Mouse (Mus musculus) midbrain, postnatal 0 days (tissue): ENCODE data around the gene Efemp2. TPM values are rescaled to one million over a fixed set of nuclear protein-coding genes. Genes with fewer than 3 reads are reported as not detected.

Experiments
- ATAC-seq: fragments of 200-750 bp; cut with Nextera tagmentation; 2 replicates; pipeline ENCODE4 v1.8.0; 2017; ENCODE audit warnings: moderate number of reproducible peaks, mild to moderate bottlenecking, moderate TSS enrichment, moderate library complexity; ENCODE audit not compliant: low FRiP score
- DNase-seq: peaks from one replicate; pipeline ENCODE4 v3.0.0-alpha.2; 2015; ENCODE audit warnings: low spot score
- H3K27ac ChIP-seq: fragments of 300-500 bp; sonication (generic); 2 replicates; pipeline ENCODE4 v1.5.1; 2014; ENCODE audit warnings: low read depth, mild to moderate bottlenecking, low read length, mixed read lengths
- H3K27me3 ChIP-seq: fragments of 300-500 bp; sonication (generic); 2 replicates; pipeline ENCODE4 v1.6.1; 2014; ENCODE audit warnings: low read length, control low read depth, mixed read lengths; ENCODE audit not compliant: insufficient read depth
- H3K36me3 ChIP-seq: fragments of 300-500 bp; sonication (generic); 2 replicates; pipeline ENCODE4 v1.6.1; 2014; ENCODE audit warnings: low read length, control low read depth, mixed read lengths; ENCODE audit not compliant: insufficient read depth
- H3K4me1 ChIP-seq: fragments of 300-500 bp; sonication (generic); 2 replicates; pipeline ENCODE4 v1.6.1; 2014; ENCODE audit warnings: mild to moderate bottlenecking, control low read depth, antibody characterized with exemption, low read length, mixed read lengths; ENCODE audit not compliant: insufficient read depth
- H3K4me2 ChIP-seq: fragments of 300-500 bp; sonication (generic); 2 replicates; pipeline ENCODE4 v1.6.1; 2014; ENCODE audit warnings: low read depth, mild to moderate bottlenecking, low read length, mixed read lengths; ENCODE audit not compliant: poor library complexity, severe bottlenecking
- H3K4me3 ChIP-seq: fragments of 300-500 bp; sonication (generic); 2 replicates; pipeline ENCODE4 v1.5.1; 2014; ENCODE audit warnings: low read depth, mild to moderate bottlenecking, low read length, moderate library complexity
- H3K9ac ChIP-seq: fragments of 300-500 bp; sonication (generic); replicated peaks from 2 replicates; pipeline ENCODE4 v1.6.1; 2014; ENCODE audit warnings: mild to moderate bottlenecking, low read length, moderate library complexity, mixed read lengths; ENCODE audit not compliant: poor library complexity, severe bottlenecking
- H3K9me3 ChIP-seq: fragments of 300-500 bp; sonication (generic); 2 replicates; pipeline ENCODE4 v1.6.1; 2016; ENCODE audit warnings: low read length, control low read depth
- CTCF ChIP-seq: IDR thresholded peaks from 2 replicates; pipeline ENCODE4 v1.5.1; 2016; ENCODE audit warnings: antibody characterized with exemption, mild to moderate bottlenecking
- WGBS: fragments of 180-500 bp; shearing (Covaris S2); extraction: QIAGEN DNeasy Blood & Tissue Kit; methylation state at CpG from one replicate; pipeline ENCODE4 v1.1.7; 2014; 5-methylcytosine and 5-hydroxymethylcytosine counted together
- polyA plus RNA-seq: library from polyadenylated mRNA; unstranded; fragments of >200 nt; fragmentation: Nextera tagmentation; extraction: Ambion mirVana; gene quantifications from 2 replicates; pipeline ENCODE4 v1.2.1, GENCODE M21; 2015
- total RNA-seq: library from RNA; depleted of rRNA; stranded (reverse); fragments of >200 nt; gene quantifications from 2 replicates; pipeline ENCODE4 v1.2.3, GENCODE M21; 2014

The Efemp2 gene
- total and polyA plus RNA-seq, 2 experiments from 2014 or later: 32.9 to 35.2 TPM

DNA sequence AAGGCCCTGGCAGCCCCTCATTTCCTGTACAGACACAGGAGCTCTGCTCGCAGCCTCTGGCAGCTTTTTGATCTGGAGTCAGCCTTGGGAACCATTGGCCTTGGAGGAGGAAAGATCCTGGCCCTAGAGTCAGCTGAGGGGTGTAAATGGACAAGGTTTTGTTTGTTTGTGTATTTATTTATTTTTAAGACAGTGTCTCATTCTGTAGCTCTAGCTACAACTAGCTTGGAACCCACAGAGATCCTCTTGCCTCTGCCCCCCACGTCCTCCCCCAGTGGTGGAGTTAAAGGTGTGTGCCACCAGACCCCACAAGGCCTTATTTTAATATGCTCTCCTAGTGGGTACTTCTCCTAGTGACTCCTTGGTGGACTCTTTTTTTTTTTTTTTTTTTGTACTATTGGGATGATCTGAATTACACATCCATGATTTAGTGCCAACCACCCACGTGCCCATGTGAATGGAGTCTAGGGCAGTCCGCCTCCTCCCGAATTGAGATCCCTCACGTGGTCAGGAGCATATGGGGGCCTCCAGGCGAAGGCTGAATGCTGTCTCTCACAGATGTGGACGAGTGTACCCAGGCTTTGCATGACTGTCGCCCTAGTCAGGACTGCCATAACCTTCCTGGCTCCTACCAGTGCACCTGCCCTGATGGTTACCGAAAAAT is 3.4 kb downstream of the Efemp2 start:
- Histone ChIP-seq H3K4me2 (no peak overlapping the region), H3K4me3 (no peak overlapping the region), H3K9me3 (no peaks in the 10 kb centered on the region), H3K27ac (no peak overlapping the region), H3K9ac (no peak overlapping the region), H3K36me3 (peaks cover 28% of the 10 kb centered on the region), H3K27me3 (no peaks in the 10 kb centered on the region), H3K4me1 (peaks cover 14% of the 10 kb centered on the region)
- DNase-seq (no peak), ATAC-seq (no peak)
- WGBS: 90% methylated on average over 10 of the region's 10 CpGs
- no peak for TF ChIP-seq CTCF

DNA sequence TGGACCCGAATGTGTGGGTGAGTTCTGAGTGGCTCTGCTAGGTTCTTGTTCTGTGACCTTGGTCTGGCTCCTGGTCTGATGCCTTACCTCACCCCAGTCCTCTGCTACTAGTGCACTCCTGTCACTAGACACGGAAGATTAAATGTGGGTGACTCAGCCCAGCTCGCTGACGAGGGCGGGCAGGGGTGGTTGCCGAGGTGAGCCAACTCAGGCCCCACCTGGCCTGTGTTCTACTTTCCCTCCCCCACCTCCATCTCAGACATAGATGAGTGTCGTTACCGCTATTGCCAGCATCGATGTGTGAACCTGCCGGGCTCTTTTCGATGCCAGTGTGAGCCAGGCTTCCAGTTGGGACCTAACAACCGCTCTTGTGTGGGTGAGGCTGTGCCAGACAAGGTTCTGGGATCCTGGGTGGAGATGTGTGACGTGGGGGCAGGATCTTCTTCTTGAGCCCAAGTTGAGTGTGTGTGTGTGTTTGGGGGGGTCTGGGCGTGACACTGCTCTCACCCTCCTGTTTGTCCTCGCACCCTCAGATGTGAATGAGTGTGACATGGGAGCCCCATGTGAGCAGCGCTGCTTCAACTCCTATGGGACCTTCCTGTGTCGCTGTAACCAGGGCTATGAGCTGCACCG is 4.0 kb downstream of the Efemp2 start:
- Histone ChIP-seq H3K4me2 (no peak overlapping the region), H3K4me3 (no peak overlapping the region), H3K4me1 (peaks cover 14% of the 10 kb centered on the region), H3K27me3 (no peaks in the 10 kb centered on the region), H3K36me3 (peaks cover 30% of the 10 kb centered on the region), H3K9ac (no peak overlapping the region), H3K27ac (no peak overlapping the region), H3K9me3 (no peaks in the 10 kb centered on the region)
- TF ChIP-seq CTCF: no peak
- DNase-seq: no peak
- whole genome bisulfite sequencing: 93% methylated on average over 18 of the region's 18 CpGs
- ATAC-seq: no peak

DNA sequence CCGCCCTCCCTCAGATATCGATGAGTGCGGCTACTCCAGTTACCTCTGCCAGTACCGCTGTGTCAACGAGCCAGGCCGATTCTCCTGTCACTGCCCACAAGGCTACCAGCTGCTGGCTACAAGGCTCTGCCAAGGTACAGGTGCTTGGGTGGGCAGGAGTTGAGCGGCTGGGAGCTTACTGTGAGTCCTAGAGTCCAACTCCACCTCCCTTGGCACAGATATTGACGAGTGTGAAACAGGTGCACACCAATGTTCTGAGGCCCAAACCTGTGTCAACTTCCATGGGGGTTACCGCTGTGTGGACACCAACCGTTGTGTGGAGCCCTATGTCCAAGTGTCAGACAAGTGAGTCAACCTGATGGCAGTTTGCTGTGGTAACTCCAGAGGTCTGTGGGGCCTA is 6.3 kb downstream of the Efemp2 start:
- no peak overlapping the region for H3K4me3 ChIP-seq
- DNase-seq (no peak), ATAC-seq (no peak)
- H3K27ac ChIP-seq: no peak overlapping the region
- no peaks in the 10 kb centered on the region for H3K9me3 ChIP-seq
- H3K4me2 ChIP-seq: no peak overlapping the region
- no peaks in the 10 kb centered on the region for H3K27me3 ChIP-seq
- peaks cover 9% of the 10 kb centered on the region for H3K4me1 ChIP-seq
- no peak overlapping the region for H3K9ac ChIP-seq
- peaks cover 51% of the 10 kb centered on the region for H3K36me3 ChIP-seq
- TF ChIP-seq CTCF: no peak
- WGBS: 91% methylated on average over 10 of the region's 10 CpGs

GRCm38 (mm10) chr19:5481398-5481797 is 7.6 kb downstream of the Efemp2 start:
- no peaks in the 10 kb centered on the region for H3K27me3 ChIP-seq
- DNase-seq (no peak), ATAC-seq (no peak)
- WGBS: 96% methylated on average over 10 of the region's 10 CpGs
- no peaks in the 10 kb centered on the region for H3K9me3 ChIP-seq
- H3K36me3 ChIP-seq: peaks cover 61% of the 10 kb centered on the region
- TF ChIP-seq CTCF: no peak
- H3K4me3 ChIP-seq: no peak overlapping the region
- no peaks in the 10 kb centered on the region for H3K4me1 ChIP-seq
- H3K4me2 ChIP-seq: no peak overlapping the region
- no peak overlapping the region for H3K9ac ChIP-seq
- no peak overlapping the region for H3K27ac ChIP-seq

DNA sequence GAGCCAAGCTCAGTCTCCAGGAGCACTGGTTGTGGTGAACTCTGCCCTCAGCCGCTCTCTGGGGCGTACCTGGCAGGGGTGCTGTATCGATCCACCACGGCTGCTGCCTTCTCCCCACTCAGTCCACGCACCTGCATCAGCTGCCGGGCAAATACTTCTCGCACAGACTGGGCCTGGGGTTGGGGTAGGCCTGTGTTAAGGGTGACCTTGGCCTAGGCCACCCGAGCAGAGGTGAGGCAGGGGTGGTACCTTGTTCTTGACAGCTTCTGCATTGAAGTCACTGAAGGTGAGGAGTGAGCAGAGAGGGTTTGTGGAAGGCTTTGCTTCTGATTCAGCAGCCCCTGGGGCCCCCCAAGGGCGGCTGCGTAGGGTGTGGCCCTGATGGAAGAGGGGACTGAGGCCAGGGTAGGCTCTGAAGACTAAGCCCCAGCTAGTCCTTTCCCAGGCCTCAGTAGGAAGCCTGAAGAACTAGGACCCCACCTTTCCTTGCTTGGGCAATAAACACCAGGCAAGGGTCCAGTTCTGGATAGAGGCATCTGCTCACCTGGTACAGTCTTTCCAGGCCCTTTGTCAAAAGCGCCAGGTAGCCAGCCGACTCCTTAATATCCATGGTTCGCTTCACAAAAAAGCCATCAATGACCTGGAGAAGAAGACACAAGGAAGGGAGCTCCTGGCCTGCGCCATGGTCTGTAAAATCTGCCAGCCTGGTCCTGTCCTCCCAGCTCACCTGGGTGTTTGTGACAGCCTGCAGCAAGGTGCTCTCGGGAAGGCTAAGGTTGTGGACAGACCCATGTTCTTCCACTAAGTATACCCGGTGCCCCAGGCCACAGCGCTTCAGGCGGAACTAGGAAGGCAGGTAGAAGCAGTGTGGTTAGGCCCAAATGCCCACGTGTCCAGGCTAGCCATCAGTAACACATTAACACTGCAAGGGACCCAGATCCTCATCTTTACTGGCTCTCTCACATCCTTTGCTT is 9.9 kb downstream of the Efemp2 start:
- Histone ChIP-seq H3K27ac (no peak overlapping the region), H3K4me3 (no peak overlapping the region), H3K4me2 (no peak overlapping the region), H3K27me3 (no peaks in the 10 kb centered on the region), H3K36me3 (peaks cover 57% of the 10 kb centered on the region), H3K4me1 (peaks cover 3% of the 10 kb centered on the region; the same call in 1 of the 2 replicates), H3K9me3 (no peaks in the 10 kb centered on the region), H3K9ac (no peak overlapping the region)
- ATAC-seq (no peak), DNase-seq (no peak)
- 92% methylated on average over 19 of the region's 19 CpGs for WGBS
- no peak for TF ChIP-seq CTCF
